Mouse (Mus musculus) heart, postnatal 0 days (tissue): Measurements from ENCODE around the gene Casq1.
A peak's percentile ranks its signal among the peaks of the same experiment; 100 is the strongest.

Source experiments
- CTCF ChIP-seq: IDR thresholded peaks from 2 replicates; pipeline ENCODE4 v1.5.1; 2016; ENCODE audit warnings: antibody characterized with exemption, control low read depth, low read depth
- EP300 ChIP-seq: IDR thresholded peaks from 2 replicates; pipeline ENCODE4 v1.6.1; 2016; ENCODE audit warnings: antibody characterized with exemption, low read depth

DNA sequence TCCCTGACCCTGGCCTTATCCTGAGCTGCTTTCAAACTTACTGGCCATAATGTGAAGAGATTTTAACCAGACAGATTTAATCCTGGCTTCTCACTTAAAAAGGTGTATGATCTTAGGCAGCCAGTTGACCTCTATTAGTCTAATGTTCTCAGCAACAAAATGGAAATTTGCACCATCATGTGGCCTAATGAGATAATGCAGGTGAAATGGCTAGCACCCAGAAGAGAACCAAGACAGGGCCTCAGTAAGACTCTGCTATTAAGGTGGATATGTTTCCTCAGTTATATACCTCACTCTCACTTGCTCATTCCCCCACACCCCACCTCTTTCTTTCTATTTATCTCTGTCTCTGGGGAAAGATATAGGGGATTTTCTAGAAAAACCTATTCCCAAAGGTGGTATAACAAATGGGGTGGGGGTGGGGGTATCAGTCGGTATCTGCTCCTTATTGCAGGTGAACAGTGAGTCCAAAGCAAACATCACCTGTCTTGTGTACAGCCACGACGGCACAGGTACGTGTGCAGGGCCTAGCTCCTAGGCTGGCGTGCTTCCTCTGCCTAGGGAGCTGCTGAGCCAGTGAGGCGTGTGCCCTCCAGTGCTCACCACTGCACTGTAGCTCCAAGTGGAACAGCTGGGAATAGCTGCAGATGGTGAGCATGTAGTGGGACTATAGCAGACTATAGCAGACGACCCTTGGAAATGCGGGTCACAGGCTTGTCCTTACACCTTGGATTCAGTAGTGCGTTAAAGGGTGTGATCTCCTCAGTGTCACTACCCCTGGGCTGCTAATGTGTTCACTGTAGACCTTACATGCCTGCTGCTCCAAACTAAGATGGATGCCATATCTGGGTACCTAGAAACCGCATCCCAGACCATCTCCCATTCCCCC lies 33.0 kb downstream of the Casq1 start:
- TF ChIP-seq EP300 (no peak), CTCF (peak; percentile 37)
